Comparison of ENCODE assay signal across 8 mouse cellular contexts in genomic region chr11:51290066-51290955, GRCm38 (mm10). TPM values are rescaled to one million over a fixed set of nuclear protein-coding genes. Genes with fewer than 3 reads are reported as not detected.
A peak's percentile ranks its signal among the peaks of the same experiment; 100 is the strongest.
DNase-seq lines count a peak whose midpoint lies in the region; ATAC-seq lines count a peak whose summit lies in the region.

No protein-coding gene starts in this region.

- H3K9me3 ChIP-seq in heart, embryonic 10.5 days, result no peaks in the 10 kb centered on the region; the same call in 1 of the 2 replicates
- no peaks in the 10 kb centered on the region for H3K9me3 ChIP-seq in kidney, embryonic 14.5 days (ENCODE audit: control insufficient read depth, low read length)
- H3K9me3 ChIP-seq in lung, embryonic 16.5 days (ENCODE audit: control insufficient read depth, low read length), result 0 out of 2 replicates have a peak, but pooled peaks cover under 1% of the 10 kb centered on the region

- ATAC-seq in kidney, embryonic 14.5 days (ENCODE audit: low FRiP score, low TSS enrichment), result peak; percentile 86
- peak; percentile 84 for ATAC-seq in lung, embryonic 16.5 days (ENCODE audit: low read depth)

- H3K9ac ChIP-seq in kidney, embryonic 14.5 days (ENCODE audit: low read depth, low read length), result peak overlapping the region; percentile 70
- peak overlapping the region; percentile 72 for H3K9ac ChIP-seq in lung, embryonic 16.5 days (ENCODE audit: low read length)

- H3K27ac ChIP-seq in heart, embryonic 10.5 days, result peak overlapping the region; percentile 87
- H3K27ac ChIP-seq in kidney, embryonic 14.5 days (ENCODE audit: low read depth, low read length), result no peak overlapping the region
- peak overlapping the region; percentile 15; the same call in 1 of the 2 replicates for H3K27ac ChIP-seq in lung, embryonic 16.5 days (ENCODE audit: low read length)

- H3K27me3 ChIP-seq in heart, embryonic 10.5 days (ENCODE audit: insufficient read depth, poor library complexity, severe bottlenecking), result peaks cover 20% of the 10 kb centered on the region
- H3K27me3 ChIP-seq in kidney, embryonic 14.5 days (ENCODE audit: control insufficient read depth, insufficient read depth, low read length), result no peaks in the 10 kb centered on the region
- H3K27me3 ChIP-seq in lung, embryonic 16.5 days (ENCODE audit: control insufficient read depth, insufficient read depth, low read depth, low read length), result no peaks in the 10 kb centered on the region

- peak overlapping the region; percentile 81 for H3K4me3 ChIP-seq in heart, embryonic 10.5 days
- H3K4me3 ChIP-seq in kidney, embryonic 14.5 days (ENCODE audit: low read length), result peak overlapping the region; percentile 62
- H3K4me3 ChIP-seq in lung, embryonic 16.5 days (ENCODE audit: low read length), result peak overlapping the region; percentile 70

- peak; percentile 25 for DNase-seq in layer of hippocampus, adult 11-12 months (ENCODE audit: low spot score)
- no peak for DNase-seq in layer of hippocampus, postnatal 14 days (ENCODE audit: low spot score in 2 of 2)
- DNase-seq in embryo, embryonic 10.5 days (ENCODE audit: low spot score), result peak; percentile 80
- peak; percentile 83 for DNase-seq in heart, embryonic 10.5 days (ENCODE audit: low spot score)
- peak; percentile 29 for DNase-seq in retina, postnatal 7 days (ENCODE audit: low read depth, low spot score)
- no peak for DNase-seq in frontal cortex, postnatal 36 days (ENCODE audit: low spot score in 2 of 2)

- under 1% methylated on average over 74 of the region's 74 CpGs for WGBS in heart, embryonic 10.5 days
- WGBS in kidney, embryonic 14.5 days, result 2% methylated on average over 59 of the region's 74 CpGs
- 2% methylated on average over 47 of the region's 74 CpGs for WGBS in lung, embryonic 16.5 days

- peak overlapping the region; percentile 92 for H3K4me2 ChIP-seq in kidney, embryonic 14.5 days (replicated peaks; ENCODE audit: low read depth, low read length)
- peak overlapping the region; percentile 82 for H3K4me2 ChIP-seq in lung, embryonic 16.5 days (ENCODE audit: low read depth, low read length)

- 0 out of 2 replicates have a peak, but pooled peaks cover 6% of the 10 kb centered on the region for H3K36me3 ChIP-seq in heart, embryonic 10.5 days
- H3K36me3 ChIP-seq in kidney, embryonic 14.5 days (ENCODE audit: control insufficient read depth, insufficient read depth, low read length), result no peaks in the 10 kb centered on the region
- no peaks in the 10 kb centered on the region for H3K36me3 ChIP-seq in lung, embryonic 16.5 days (ENCODE audit: control insufficient read depth, insufficient read depth, low read length)

- peaks cover 12% of the 10 kb centered on the region for H3K4me1 ChIP-seq in heart, embryonic 10.5 days
- H3K4me1 ChIP-seq in kidney, embryonic 14.5 days (ENCODE audit: control insufficient read depth, insufficient read depth, low read length), result 0 out of 2 replicates have a peak, but pooled peaks cover 10% of the 10 kb centered on the region
- H3K4me1 ChIP-seq in lung, embryonic 16.5 days (replicated peaks; ENCODE audit: control insufficient read depth, insufficient read depth, low read length), result peaks cover 4% of the 10 kb centered on the region

RNA-seq across cellular contexts. Expression of gene Col23a1, which starts 0.6 kb away (rescaled TPM):
- total RNA-seq in layer of hippocampus, postnatal 14 days (2021), result 1 to 10 TPM; 6.5 to 6.7 TPM
- polyA plus RNA-seq in heart, embryonic 10.5 days (2016; fragmentation: Nextera tagmentation; extraction: Ambion mirVana), result 10.2 and 12.1 TPM in 2 replicates
- 8.6 and 12.3 TPM in 2 replicates for polyA plus RNA-seq in kidney, embryonic 14.5 days (2014; fragmentation: Nextera tagmentation; extraction: Ambion mirVana)
- polyA plus RNA-seq in lung, embryonic 16.5 days (2015; fragmentation: Nextera tagmentation; extraction: Ambion mirVana), result 9.7 and 10.4 TPM in 2 replicates

RNA-seq across cellular contexts. Expression of gene BC049762, which starts 27.5 kb away (rescaled TPM):
- not detected for total RNA-seq in layer of hippocampus, postnatal 14 days (2021)
- polyA plus RNA-seq in heart, embryonic 10.5 days (2016; fragmentation: Nextera tagmentation; extraction: Ambion mirVana), result 0.36 and 0.47 TPM in 2 replicates
- 0.69 and 0.99 TPM in 2 replicates for polyA plus RNA-seq in kidney, embryonic 14.5 days (2014; fragmentation: Nextera tagmentation; extraction: Ambion mirVana)
- polyA plus RNA-seq in lung, embryonic 16.5 days (2015; fragmentation: Nextera tagmentation; extraction: Ambion mirVana), result 0.25 and 0.62 TPM in 2 replicates

RNA-seq across cellular contexts. Expression of gene Clk4, which starts 28.8 kb away (rescaled TPM):
- 100 to 1,000 TPM; 109 to 116 TPM for total RNA-seq in layer of hippocampus, postnatal 14 days (2021)
- polyA plus RNA-seq in heart, embryonic 10.5 days (2016; fragmentation: Nextera tagmentation; extraction: Ambion mirVana), result 71.2 and 86.8 TPM in 2 replicates
- polyA plus RNA-seq in kidney, embryonic 14.5 days (2014; fragmentation: Nextera tagmentation; extraction: Ambion mirVana), result 102 and 127 TPM in 2 replicates
- polyA plus RNA-seq in lung, embryonic 16.5 days (2015; fragmentation: Nextera tagmentation; extraction: Ambion mirVana), result 114 and 121 TPM in 2 replicates

Comparison
In these comparisons a context has a peak if more than half of its experiments do, and no peak if none do; other contexts are left out.
1. DNase-seq: peak in layer of hippocampus, adult 11-12 months (single experiment), embryo, embryonic 10.5 days (single experiment), heart, embryonic 10.5 days (single experiment) and retina, postnatal 7 days (single experiment); none in layer of hippocampus, postnatal 14 days (0 of 2) and frontal cortex, postnatal 36 days (0 of 2).
2. Peak in every context shown above with its lines, with median percentiles within 50 percentile points of each other: H3K4me3 ChIP-seq.